Mouse (Mus musculus) 3T3-L1 (cell line): ENCODE results near the gene Nr2c2.
A peak's percentile ranks its signal among the peaks of the same experiment; 100 is the strongest.
"Not testable (repeated sequence)": the region's sequence is repeated elsewhere in the genome, so short reads cannot be mapped to it uniquely, and the experiment has no call there.

Experiments used
- DNase-seq: peaks from one replicate; pipeline ENCODE4 v3.0.0-alpha.2; 2015; ENCODE audit warnings: low read depth, low spot score

Nr2c2 gene

GRCm38 (mm10) chr6:92091130-92091591 is at the start of gene Nr2c2:
Nr2c2 (plus strand) TSS chr6:92091390.
- peak; percentile 69 for DNase-seq

GRCm38 (mm10) chr6:92042055-92042454 is 49.1 kb upstream of the Nr2c2 start:
- peak; percentile 34 for DNase-seq

- DNase-seq: no peak
These were observed 48.3 kb upstream of the Nr2c2 start for GRCm38 (mm10) chr6:92042850-92043249.

GRCm38 (mm10) chr6:92057768-92058167 is 33.4 kb upstream of the Nr2c2 start:
- DNase-seq: peak; percentile 52

GRCm38 (mm10) chr6:92061725-92062124 is 29.5 kb upstream of the Nr2c2 start:
- no peak for DNase-seq

GRCm38 (mm10) chr6:92063452-92063851 is 27.7 kb upstream of the Nr2c2 start:
- DNase-seq: no peak

GRCm38 (mm10) chr6:92064101-92064500 is 27.1 kb upstream of the Nr2c2 start:
- DNase-seq: peak; percentile 26

GRCm38 (mm10) chr6:92065721-92066496 is 25.3 kb upstream of the Nr2c2 start:
- DNase-seq: peak; percentile 75

- peak; percentile 87 for DNase-seq
These were observed 23.9 kb upstream of the Nr2c2 start for GRCm38 (mm10) chr6:92067146-92067790.

- DNase-seq: peak; percentile 18
These were observed 19.9 kb upstream of the Nr2c2 start for GRCm38 (mm10) chr6:92071121-92071839.

GRCm38 (mm10) chr6:92080730-92081129 is 10.5 kb upstream of the Nr2c2 start:
- no peak for DNase-seq

GRCm38 (mm10) chr6:92082756-92083155 is 8.4 kb upstream of the Nr2c2 start:
- DNase-seq: no peak

GRCm38 (mm10) chr6:92084932-92085331 is 6.3 kb upstream of the Nr2c2 start:
- no peak for DNase-seq

GRCm38 (mm10) chr6:92089141-92089540 is 2.0 kb upstream of the Nr2c2 start:
- DNase-seq: not testable (repeated sequence)

- no peak for DNase-seq
These were observed 1.2 kb upstream of the Nr2c2 start for GRCm38 (mm10) chr6:92089982-92090381.

- peak; percentile 40 for DNase-seq
These were observed 693 bp upstream of the Nr2c2 start for GRCm38 (mm10) chr6:92090497-92090896.

GRCm38 (mm10) chr6:92091767-92092489 is 738 bp downstream of the Nr2c2 start:
- peak; percentile 98 for DNase-seq

GRCm38 (mm10) chr6:92092737-92093136 is 1.5 kb downstream of the Nr2c2 start:
- DNase-seq: no peak

GRCm38 (mm10) chr6:92093869-92094268 is 2.7 kb downstream of the Nr2c2 start:
- no peak for DNase-seq

GRCm38 (mm10) chr6:92100679-92101360 is 9.6 kb downstream of the Nr2c2 start:
- no peak for DNase-seq

GRCm38 (mm10) chr6:92124547-92124946 is 33.4 kb downstream of the Nr2c2 start:
- no peak for DNase-seq
